Mouse (Mus musculus) hindbrain, embryonic 10.5 days (tissue): ENCODE results near the gene Ankrd17. TPM values are rescaled to one million over a fixed set of nuclear protein-coding genes. Genes with fewer than 3 reads are reported as not detected.

Experiments
- DNase-seq: peaks from one replicate; pipeline ENCODE4 v3.0.0-alpha.2; 2017; ENCODE audit warnings: low spot score
- H3K27ac ChIP-seq: fragments of 300-500 bp; sonication (generic); 2 replicates; pipeline ENCODE4 v1.5.1; 2016; ENCODE audit warnings: mild to moderate bottlenecking, moderate library complexity
- H3K27me3 ChIP-seq: fragments of 300-500 bp; sonication (generic); 2 replicates; pipeline ENCODE4 v1.6.1; 2016; ENCODE audit warnings: mild to moderate bottlenecking; ENCODE audit not compliant: poor library complexity, insufficient read depth, severe bottlenecking
- H3K36me3 ChIP-seq: fragments of 300-500 bp; sonication (generic); 2 replicates; pipeline ENCODE4 v1.6.1; 2016; ENCODE audit warnings: mild to moderate bottlenecking, moderate library complexity
- H3K4me1 ChIP-seq: fragments of 300-500 bp; sonication (generic); replicated peaks from 2 replicates; pipeline ENCODE4 v1.6.1; 2016; ENCODE audit warnings: mild to moderate bottlenecking
- H3K4me3 ChIP-seq: fragments of 300-500 bp; sonication (generic); 2 replicates; pipeline ENCODE4 v1.5.1; 2016; ENCODE audit warnings: mild to moderate bottlenecking, moderate library complexity
- H3K9me3 ChIP-seq: fragments of 300-500 bp; sonication (generic); 2 replicates; pipeline ENCODE4 v1.6.1; 2016; ENCODE audit warnings: mild to moderate bottlenecking, moderate library complexity
- WGBS: fragments of 180-500 bp; shearing (Covaris S2); methylation state at CpG from one replicate; pipeline ENCODE4 v1.1.7; 2016; 5-methylcytosine and 5-hydroxymethylcytosine counted together
- polyA plus RNA-seq: library from polyadenylated mRNA; unstranded; fragments of >200 nt; fragmentation: Nextera tagmentation; extraction: Ambion mirVana; gene quantifications from 2 replicates; pipeline ENCODE4 v1.2.1, GENCODE M21; 2016

The Ankrd17 gene
- polyA plus RNA-seq, 1 experiment from 2014 or later, result 19.9 TPM

DNA sequence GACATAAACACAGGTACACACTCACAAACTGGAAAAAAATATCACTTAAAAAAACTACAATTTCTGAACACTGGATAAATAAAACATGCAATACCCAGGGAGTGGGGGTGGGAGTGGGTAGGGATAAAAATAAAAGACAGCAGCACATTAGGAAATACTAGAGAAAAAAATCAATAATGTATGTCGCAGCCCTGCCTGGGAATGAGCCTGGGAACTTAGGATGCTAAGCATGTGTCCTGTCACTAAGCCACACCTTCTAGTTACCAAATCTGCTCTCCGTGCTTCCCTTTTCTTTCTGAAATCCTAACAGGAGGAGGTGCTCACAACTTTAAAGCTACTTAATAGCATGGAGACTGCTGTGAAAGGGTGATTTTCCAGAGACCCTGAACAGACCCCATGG lies 136.6 kb downstream of the Ankrd17 start:
- Histone ChIP-seq H3K9me3 (no peaks in the 10 kb centered on the region), H3K4me3 (no peak overlapping the region), H3K27ac (no peak overlapping the region), H3K4me1 (no peaks in the 10 kb centered on the region), H3K27me3 (no peaks in the 10 kb centered on the region), H3K36me3 (peaks cover 94% of the 10 kb centered on the region)
- no peak for DNase-seq
- 95% methylated on average over 2 of the region's 2 CpGs for WGBS

DNA sequence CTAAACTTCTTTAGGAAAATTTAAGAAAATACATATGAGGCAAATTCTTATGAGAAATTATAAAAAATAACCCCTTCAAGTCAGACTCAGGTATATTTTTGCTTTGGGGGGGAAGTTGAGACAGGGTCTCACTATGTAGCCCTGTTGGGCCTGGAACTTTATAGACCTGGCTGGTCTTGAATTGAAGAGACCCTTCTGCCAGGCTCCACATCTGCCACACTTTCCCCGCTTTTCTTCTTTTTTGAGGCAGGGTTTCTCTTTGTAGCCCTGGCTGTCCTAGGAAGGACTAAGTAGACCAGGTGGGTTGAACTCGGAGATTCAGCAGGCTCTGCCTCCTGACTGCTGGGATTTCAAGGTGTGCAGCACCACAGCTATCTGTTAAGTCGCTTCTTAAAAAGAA lies 139.7 kb downstream of the Ankrd17 start:
- Histone ChIP-seq H3K36me3 (peaks cover 65% of the 10 kb centered on the region), H3K4me3 (no peak overlapping the region), H3K27me3 (no peaks in the 10 kb centered on the region), H3K27ac (no peak overlapping the region), H3K4me1 (peaks cover 13% of the 10 kb centered on the region), H3K9me3 (no peaks in the 10 kb centered on the region)
- WGBS, result 94% methylated on average over 3 of the region's 3 CpGs
- no peak for DNase-seq

DNA sequence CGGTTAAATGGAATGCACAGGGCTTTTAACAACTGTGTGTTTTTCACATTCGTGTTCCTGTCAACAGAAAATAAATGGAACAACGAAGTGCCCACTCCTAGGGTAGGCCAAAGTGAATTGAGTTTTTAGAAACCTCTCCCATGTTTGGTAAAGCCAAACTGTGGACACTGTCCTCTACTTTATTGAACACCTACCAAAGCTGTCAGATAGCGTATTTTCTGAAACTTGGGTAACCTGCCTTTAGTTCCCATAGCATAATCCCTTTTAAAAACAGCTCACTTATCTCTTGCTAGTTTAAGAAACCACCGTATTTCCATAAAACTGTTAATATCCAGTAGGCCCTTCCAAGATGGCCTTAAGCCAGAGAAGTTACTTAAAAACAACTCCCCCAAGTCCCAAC lies 141.6 kb downstream of the Ankrd17 start:
- peaks cover 54% of the 10 kb centered on the region for H3K36me3 ChIP-seq
- H3K4me3 ChIP-seq, result peak overlapping the region; percentile 78
- WGBS, result 89% methylated on average over 5 of the region's 5 CpGs
- no peak for DNase-seq
- H3K27ac ChIP-seq, result no peak overlapping the region
- H3K9me3 ChIP-seq, result no peaks in the 10 kb centered on the region
- no peaks in the 10 kb centered on the region for H3K27me3 ChIP-seq
- H3K4me1 ChIP-seq, result peaks cover 13% of the 10 kb centered on the region

DNA sequence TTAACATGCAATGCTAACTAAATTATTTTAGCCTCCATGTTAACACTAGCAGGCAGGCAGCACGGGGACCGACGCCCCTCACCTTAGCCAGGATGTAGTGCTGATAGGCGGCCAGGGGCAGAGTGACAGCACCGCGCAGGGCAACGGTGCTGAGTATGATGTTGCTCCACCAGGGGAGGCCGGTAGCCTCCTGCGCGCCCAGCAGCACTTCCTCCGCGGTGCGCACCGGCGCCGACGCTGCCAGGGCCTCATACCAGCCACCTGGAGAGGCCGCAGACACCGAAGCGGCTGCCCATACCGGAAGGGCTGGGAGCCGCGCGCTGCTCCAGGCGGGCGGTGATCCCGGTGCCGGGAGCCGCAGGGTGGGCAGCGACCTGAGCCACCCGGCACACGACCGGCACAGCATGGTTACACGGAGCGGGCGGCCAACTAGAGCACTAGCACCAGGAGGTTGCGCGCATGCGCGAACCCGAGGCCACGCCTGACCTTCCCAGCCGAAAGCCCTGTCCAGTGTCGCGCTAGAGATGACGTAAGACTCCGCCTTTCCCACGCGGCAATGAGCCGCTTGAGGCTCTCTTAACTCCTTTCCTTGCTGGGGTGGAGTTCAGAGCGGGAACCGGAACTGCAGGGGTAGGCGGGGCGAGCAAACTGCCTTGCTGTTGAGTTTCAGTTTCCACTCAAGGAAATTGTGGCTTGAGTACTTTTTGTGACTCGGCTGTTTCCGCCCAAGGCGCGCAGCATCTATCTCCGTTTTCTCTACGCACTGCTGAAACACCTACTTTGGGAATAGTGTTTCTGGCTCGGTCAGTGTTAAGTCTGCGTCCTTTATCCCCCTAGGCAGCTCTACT lies 142.6 kb downstream of the Ankrd17 start, which contains the start of gene Cox18:
Gene Cox18, minus strand, starts transcription at position 468 of the 848 bp plus-strand sequence.
- H3K4me3 ChIP-seq, result peak within 1 kb of the TSS; percentile 78
- H3K4me1 ChIP-seq, result peaks cover 13% of the 10 kb centered on the region
- WGBS, result under 1% methylated on average over 62 of the region's 62 CpGs
- H3K27ac ChIP-seq, result peak within 1 kb of the TSS; percentile 92
- peaks cover 52% of the 10 kb centered on the region for H3K36me3 ChIP-seq
- no peaks in the 10 kb centered on the region for H3K27me3 ChIP-seq
- no peaks in the 10 kb centered on the region for H3K9me3 ChIP-seq
- DNase-seq, result peak; percentile 98

DNA sequence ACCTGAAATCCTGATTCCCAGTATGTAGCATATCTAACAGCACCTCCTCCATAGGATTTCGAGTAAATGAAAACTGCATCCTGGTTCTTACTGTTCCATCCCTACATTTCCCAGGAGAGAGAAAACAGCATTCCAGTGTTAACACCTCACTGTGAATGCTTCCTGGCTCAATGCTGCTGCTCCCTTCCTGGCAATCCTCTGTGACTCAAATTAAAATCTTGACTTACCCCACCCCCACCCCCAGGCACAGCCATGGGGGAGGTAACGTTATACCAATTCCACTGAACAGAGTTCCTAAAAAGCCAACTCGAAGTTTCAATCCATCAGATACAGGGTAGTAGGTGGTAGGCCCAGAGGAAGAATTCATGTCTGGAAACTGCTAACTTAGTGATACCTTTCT lies 143.4 kb downstream of the Ankrd17 start:
- Histone ChIP-seq H3K9me3 (no peaks in the 10 kb centered on the region), H3K4me1 (peaks cover 13% of the 10 kb centered on the region), H3K27me3 (no peaks in the 10 kb centered on the region), H3K27ac (peak overlapping the region; percentile 92), H3K4me3 (peak overlapping the region; percentile 78), H3K36me3 (peaks cover 52% of the 10 kb centered on the region)
- no peak for DNase-seq
- WGBS, result 35% methylated on average over 3 of the region's 3 CpGs

DNA sequence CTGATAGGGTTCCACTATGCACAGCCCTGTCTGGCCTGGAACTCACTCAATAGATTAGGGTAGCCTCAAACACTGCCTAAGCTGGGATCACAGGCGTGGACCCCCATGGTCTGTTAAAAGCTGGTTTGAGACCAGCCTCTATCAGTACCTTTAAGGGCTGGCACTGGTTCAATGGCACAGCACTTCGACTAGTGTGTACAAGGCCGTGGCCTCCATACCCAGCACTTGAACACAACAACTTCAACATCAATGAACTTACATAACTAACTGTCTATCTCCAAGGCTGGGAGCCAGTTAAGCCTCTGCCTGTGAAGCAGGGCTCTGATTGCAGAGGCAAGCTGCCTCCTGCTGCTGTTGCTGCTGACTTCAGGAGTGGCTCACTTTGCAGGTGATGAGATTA lies 148.6 kb downstream of the Ankrd17 start:
- peaks cover 72% of the 10 kb centered on the region for H3K36me3 ChIP-seq
- 93% methylated on average over 3 of the region's 3 CpGs for WGBS
- no peaks in the 10 kb centered on the region for H3K9me3 ChIP-seq
- no peak for DNase-seq
- H3K4me1 ChIP-seq, result peaks cover 6% of the 10 kb centered on the region
- no peaks in the 10 kb centered on the region for H3K27me3 ChIP-seq
- no peak overlapping the region for H3K27ac ChIP-seq
- no peak overlapping the region for H3K4me3 ChIP-seq

DNA sequence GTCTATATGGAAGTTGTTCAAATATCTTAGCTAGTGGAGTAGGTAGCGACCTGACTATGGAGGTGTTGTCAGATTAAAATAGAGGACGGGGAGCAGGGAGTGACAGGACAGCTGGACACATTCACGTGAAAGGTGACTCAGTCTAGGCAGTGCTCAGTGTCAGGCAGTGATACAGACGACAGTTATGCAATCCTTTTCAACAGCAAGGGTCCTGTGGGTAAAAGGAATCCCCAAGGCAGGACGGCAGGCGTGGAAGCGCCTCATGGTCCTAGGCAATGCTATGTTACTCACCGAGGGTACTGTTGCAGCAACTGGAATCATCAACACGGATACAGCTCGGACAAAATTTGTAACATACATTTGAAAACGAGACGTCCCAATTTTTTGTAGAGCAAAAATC lies 149.2 kb downstream of the Ankrd17 start:
- Histone ChIP-seq H3K4me3 (no peak overlapping the region), H3K36me3 (peaks cover 72% of the 10 kb centered on the region), H3K9me3 (no peaks in the 10 kb centered on the region), H3K27ac (no peak overlapping the region), H3K27me3 (no peaks in the 10 kb centered on the region), H3K4me1 (no peaks in the 10 kb centered on the region)
- no peak for DNase-seq
- 94% methylated on average over 12 of the region's 12 CpGs for WGBS

DNA sequence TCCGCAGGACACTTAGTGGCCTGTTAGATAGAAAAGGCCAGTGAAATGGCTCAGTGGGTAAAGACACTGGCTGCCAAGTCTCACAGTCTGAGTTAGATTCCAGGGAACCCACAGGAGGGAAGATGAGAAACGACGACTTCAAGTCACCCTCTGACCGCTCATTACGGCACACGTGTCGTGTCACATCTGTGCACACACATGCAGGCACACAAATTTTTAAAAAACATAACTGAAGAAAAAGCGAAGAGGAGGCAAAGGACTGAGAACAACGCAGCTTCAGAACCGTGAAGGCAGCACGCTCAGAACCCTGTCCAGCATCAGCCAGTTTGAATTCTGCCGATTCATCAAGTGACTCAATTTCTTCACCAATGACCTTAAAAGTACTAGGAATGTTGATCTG lies 153.0 kb downstream of the Ankrd17 start:
- no peak for DNase-seq
- Histone ChIP-seq H3K27me3 (no peaks in the 10 kb centered on the region), H3K4me1 (no peaks in the 10 kb centered on the region), H3K9me3 (no peaks in the 10 kb centered on the region), H3K36me3 (peaks cover 50% of the 10 kb centered on the region), H3K4me3 (no peak overlapping the region), H3K27ac (no peak overlapping the region)
- 96% methylated on average over 12 of the region's 12 CpGs for WGBS

DNA sequence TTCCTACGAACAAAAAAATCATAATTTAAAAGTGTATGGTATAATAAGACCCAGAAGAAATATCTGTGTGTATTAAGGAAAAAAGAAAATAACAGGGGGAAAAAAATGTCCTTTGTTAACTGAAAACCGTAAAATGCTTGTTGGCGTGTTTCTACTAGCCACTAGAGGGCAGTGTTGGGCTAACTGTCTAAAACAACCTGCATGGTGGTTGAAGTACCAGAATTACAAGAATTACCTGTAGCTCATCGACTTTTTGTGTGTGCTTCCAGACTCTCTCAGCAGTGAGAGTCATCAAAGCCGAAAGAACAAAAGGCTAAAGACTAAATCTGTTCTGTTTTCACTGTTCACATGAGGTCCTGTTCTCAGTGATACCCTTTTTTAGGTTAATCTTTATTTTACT lies 163.2 kb downstream of the Ankrd17 start:
- no peaks in the 10 kb centered on the region for H3K27me3 ChIP-seq
- no peaks in the 10 kb centered on the region for H3K36me3 ChIP-seq
- WGBS, result 31% methylated on average over 5 of the region's 5 CpGs
- H3K27ac ChIP-seq, result no peak overlapping the region
- H3K9me3 ChIP-seq, result no peaks in the 10 kb centered on the region
- DNase-seq, result peak; percentile 23
- no peaks in the 10 kb centered on the region for H3K4me1 ChIP-seq
- no peak overlapping the region for H3K4me3 ChIP-seq

DNA sequence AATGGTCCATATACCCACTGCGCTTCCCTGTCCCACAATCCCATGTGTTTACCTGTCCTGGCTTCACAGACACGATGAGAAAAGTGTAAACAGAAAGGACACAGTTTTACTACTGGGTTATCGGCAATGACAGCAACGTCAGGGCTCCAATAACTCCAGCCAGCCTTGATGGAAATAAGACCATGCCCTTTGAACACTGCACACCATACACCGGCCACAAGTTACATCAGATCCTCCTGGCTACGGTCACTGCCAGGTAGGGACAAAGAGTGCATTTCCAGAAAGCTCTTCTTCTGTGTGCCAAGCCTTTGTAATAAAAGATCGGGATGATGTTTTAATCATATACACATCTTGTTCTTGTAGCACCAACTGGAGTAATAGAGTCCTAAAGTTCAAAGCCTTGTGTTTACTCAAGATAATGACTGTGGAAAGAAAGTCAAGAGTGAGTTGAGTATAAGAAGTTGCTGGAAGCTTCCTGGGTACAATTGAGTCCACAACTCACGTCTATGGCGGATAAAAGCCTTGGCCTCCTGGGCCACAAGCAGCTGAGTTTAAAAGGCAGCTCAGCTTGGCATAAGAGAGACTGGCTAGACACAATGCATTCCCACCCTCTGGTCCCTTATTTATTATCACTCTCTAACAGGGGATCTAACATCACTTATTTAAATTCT lies 163.8 kb downstream of the Ankrd17 start:
- H3K27me3 ChIP-seq, result no peaks in the 10 kb centered on the region
- no peak for DNase-seq
- H3K4me1 ChIP-seq, result no peaks in the 10 kb centered on the region
- H3K36me3 ChIP-seq, result no peaks in the 10 kb centered on the region
- no peaks in the 10 kb centered on the region for H3K9me3 ChIP-seq
- no peak overlapping the region for H3K27ac ChIP-seq
- 86% methylated on average over 9 of the region's 9 CpGs for WGBS
- no peak overlapping the region for H3K4me3 ChIP-seq

DNA sequence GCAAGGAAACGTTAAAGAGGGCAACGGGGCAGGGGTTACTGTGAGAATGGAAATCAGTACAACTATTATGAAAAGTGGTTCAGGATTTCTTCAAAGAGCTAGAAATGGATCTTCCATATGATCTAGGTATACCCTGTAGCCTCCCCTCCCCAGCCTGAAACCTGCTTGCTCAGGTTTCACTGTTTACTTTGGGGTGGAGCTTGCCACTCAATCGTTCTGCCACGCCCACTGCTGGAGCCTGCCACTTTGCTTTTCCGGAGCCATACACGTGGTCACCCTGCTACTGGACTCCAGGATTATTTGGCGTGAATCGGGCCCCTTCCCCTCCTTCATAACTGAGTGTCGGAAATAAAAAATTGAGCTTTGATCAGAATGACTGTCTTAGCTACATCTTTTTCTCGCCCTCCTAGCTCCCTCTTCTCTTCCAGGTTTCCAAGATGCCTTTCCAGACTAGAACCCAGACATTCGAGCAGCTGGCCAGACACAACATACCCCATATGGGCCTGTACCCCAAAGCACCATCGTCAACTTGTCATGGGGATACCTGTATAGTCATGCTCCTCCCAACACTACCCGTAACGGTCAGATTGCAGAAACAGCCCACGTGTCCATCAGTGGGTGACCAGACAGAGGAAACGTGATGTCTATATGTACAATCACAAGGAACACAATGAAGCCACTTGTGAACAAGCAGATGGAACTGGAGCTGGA lies 166.3 kb downstream of the Ankrd17 start:
- Histone ChIP-seq H3K4me3 (no peak overlapping the region), H3K9me3 (no peaks in the 10 kb centered on the region), H3K27me3 (no peaks in the 10 kb centered on the region), H3K27ac (no peak overlapping the region), H3K4me1 (no peaks in the 10 kb centered on the region), H3K36me3 (no peaks in the 10 kb centered on the region)
- DNase-seq, result no peak
- 64% methylated on average over 16 of the region's 16 CpGs for WGBS

DNA sequence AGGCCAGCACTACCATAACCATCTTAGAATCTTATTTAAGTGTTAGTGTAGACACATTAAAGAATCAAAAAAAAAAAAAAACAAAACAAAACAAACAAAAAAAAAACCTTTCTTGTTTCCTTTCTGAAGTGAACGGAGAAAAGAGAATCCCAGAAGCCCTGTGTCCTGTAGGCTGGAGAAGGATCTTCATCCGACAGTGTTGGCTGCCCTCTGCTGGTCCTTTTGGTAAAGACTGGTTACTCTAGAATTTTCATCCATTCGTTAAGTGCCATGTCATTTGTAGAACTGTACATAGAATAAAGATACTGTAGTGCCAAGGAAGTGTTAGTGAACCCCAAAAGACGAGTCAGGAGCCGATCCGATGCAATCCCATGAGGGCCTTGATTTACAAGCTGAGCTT lies 171.5 kb downstream of the Ankrd17 start:
- no peak overlapping the region for H3K4me3 ChIP-seq
- WGBS, result 31% methylated on average over 6 of the region's 6 CpGs
- H3K27ac ChIP-seq, result no peak overlapping the region
- H3K9me3 ChIP-seq, result no peaks in the 10 kb centered on the region
- no peaks in the 10 kb centered on the region for H3K4me1 ChIP-seq
- peak; percentile 36 for DNase-seq
- H3K27me3 ChIP-seq, result no peaks in the 10 kb centered on the region
- H3K36me3 ChIP-seq, result no peaks in the 10 kb centered on the region

DNA sequence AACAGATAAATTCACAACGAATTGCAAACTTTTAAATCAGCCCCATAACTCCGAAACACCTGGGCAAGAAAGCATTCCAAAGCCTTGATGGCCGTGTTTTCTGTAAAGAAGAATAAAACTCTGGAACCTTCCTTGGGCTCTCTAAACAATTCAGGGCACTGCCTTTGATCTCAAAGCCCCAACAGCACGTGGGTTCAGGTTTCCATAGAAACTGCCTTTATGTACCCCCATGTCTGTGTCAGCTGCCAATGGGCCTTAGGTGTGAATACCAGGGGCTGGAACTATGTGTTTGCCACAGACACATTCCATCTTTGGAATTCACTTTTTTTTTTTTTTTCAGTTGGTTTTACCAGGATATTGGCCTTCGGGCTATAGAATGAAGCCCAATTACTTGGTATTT lies 183.6 kb downstream of the Ankrd17 start:
- DNase-seq, result no peak
- H3K4me1 ChIP-seq, result no peaks in the 10 kb centered on the region
- no peak overlapping the region for H3K27ac ChIP-seq
- H3K4me3 ChIP-seq, result no peak overlapping the region
- no peaks in the 10 kb centered on the region for H3K9me3 ChIP-seq
- H3K36me3 ChIP-seq, result no peaks in the 10 kb centered on the region
- H3K27me3 ChIP-seq, result no peaks in the 10 kb centered on the region
- 72% methylated on average over 5 of the region's 5 CpGs for WGBS
